Mouse (Mus musculus) heart, adult 18-20 months (tissue): ENCODE data around the gene Nfatc4. TPM values are rescaled to one million over a fixed set of nuclear protein-coding genes. Genes with fewer than 3 reads are reported as not detected.

Source experiments
- DNase-seq, 2 experiments: peaks; one replicate each; pipeline ENCODE4 v3.0.0; 2021 to 2022; ENCODE audit warnings: mixed read lengths in 1 of 2
- total RNA-seq, 2 experiments: library from RNA; stranded (reverse); gene quantifications; 2 replicates each; pipeline ENCODE4 v1.2.3; 2021

The Nfatc4 gene
- total RNA-seq, 2 experiments from 2014 or later = 2.5 to 4.0 TPM

GRCm38 (mm10) chr14:55820576-55820975 lies 2.4 kb upstream of the Nfatc4 start:
- peak in 1 of 2 experiments; percentile 1 for DNase-seq

DNA sequence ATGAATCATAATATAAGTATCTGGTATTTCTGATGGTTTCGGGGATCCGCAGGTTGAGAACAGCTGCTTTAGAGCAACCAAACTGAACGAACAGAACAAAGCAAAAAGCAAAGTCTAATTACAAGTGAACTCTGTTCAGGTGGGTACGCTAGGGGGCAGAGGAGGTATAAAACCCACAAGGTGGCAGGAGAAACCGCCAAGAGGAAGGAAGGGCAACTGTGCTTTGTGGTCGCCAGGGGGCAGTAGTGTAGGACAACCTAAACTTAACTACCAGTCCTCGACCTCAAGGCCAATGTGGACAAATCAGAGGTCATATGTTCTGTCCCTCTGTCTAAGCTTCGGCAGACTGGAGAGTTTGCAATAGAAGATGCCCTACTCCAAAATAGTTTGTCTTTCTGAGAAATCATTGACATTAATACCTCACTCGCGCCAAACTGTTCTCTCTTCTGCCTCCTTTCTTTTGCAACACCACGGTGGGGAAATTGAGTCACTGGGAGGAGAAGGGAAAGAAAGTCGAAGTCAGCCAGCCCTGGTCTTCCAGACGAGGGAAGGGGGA lies 431 bp upstream of the Nfatc4 start:
- DNase-seq = peak; percentile 87

DNA sequence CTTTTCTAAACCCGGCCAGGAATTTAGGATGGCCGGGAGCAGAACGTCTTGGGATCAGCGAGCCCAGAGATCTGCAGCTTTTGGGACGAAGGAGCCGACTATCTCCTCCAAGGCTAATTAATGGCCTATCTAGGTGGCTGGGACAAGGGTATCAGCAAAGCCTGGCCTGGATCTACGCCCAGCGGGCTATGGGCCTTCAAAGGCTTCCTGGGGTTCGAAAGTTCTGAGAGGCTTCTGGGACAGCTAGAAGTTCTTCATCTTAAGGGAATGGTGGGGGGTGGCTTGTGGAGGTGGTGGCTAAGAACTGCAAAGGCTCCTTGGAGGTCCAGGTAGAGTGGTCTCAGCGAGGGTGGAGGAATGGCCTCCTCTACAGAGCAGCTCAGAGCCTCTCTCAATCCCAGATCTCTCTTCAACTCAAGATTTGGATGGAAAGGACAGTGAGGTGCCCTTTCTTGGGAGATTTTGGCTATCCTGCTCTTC lies 1.1 kb downstream of the Nfatc4 start:
- DNase-seq = peak; percentile 43 to 67

- DNase-seq = peak; percentile 63 to 68
Observed at GRCm38 (mm10) chr14:55824481-55825215, 1.7 kb downstream of the Nfatc4 start.

GRCm38 (mm10) chr14:55825216-55826051 lies 2.5 kb downstream of the Nfatc4 start:
- peak; percentile 46 to 57 for DNase-seq

GRCm38 (mm10) chr14:55826142-55826541 lies 3.2 kb downstream of the Nfatc4 start:
- DNase-seq = no peak

- DNase-seq = peak in 1 of 2 experiments; percentile 52
Observed at GRCm38 (mm10) chr14:55826551-55827340, 3.8 kb downstream of the Nfatc4 start.

DNA sequence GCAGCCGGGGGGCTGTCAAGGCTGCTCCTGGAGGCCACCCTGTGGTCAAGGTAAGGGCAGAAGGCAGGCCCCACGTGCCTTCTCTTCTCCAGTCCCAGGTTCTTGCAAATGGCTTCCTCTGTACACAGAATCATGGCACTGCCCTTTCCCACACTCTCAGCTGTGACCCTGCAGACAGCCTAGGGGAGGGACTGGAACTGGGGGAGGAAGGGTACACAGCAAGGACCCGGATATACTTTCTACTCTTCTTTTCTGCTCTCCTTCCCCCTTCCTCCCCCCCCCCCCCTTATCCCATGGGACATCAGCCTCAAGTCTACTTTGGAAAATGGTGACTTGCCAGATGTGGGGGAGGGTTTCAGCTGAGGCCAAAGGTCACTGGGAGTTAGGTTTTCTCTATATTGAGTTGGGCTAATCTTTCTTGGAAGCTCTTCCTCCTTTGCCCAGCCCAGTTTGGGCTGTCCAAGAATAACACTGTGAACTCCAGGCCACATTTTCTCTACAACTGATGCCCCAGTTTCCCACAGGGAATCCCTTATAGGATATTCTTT lies 5.8 kb downstream of the Nfatc4 start:
- peak; percentile 64 to 68 for DNase-seq

- DNase-seq = no peak
Observed at GRCm38 (mm10) chr14:55829854-55830253, 6.9 kb downstream of the Nfatc4 start.

GRCm38 (mm10) chr14:55830331-55830730 lies 7.4 kb downstream of the Nfatc4 start:
- no peak for DNase-seq

- DNase-seq = no peak
Observed at GRCm38 (mm10) chr14:55833126-55833525, 10.2 kb downstream of the Nfatc4 start.

- no peak for DNase-seq
Observed at GRCm38 (mm10) chr14:55834808-55835533, 12.0 kb downstream of the Nfatc4 start.

DNA sequence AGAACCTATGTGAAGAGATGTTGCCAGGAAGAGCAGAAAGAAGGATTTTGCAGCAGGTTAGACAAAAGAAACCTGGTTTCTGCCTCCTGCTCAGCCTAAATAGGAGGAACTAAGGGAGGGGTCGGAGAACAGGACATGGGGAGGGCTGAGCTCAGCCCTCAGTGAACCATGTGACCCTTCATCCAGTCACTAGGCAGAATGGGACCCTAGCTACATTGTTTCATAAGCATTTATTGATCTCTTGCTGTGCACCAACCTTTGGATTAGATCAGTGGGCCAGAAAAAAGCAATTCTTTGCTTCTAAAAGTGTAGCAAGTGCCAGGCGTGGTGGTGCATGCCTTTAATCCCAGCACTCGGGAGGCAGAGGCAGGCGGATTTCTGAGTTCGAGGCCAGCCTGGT lies 15.4 kb downstream of the Nfatc4 start:
- no peak for DNase-seq

GRCm38 (mm10) chr14:55838740-55839139 lies 15.8 kb downstream of the Nfatc4 start:
- DNase-seq = no peak

GRCm38 (mm10) chr14:55840853-55841366 lies 18.0 kb downstream of the Nfatc4 start:
- no peak for DNase-seq

DNA sequence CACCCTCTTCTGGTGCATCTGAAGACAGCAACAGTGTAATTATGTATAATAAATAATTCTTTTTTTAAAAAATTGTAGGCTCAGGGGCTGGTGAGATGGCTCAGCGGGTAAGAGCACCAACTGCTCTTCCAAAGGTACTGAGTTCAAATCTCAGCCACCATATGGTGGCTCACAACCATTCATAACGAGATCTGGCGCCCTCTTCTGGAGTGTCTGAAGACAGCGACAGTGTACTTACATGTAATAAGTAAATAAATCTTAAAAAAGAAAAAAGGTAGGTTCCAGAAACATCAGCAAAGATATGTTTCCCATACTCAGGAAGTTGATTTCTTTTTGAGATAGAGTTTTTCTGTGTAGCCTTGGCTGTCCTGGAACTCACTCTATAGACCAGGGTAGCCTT lies 19.9 kb downstream of the Nfatc4 start:
- peak in 1 of 2 experiments; percentile 42 for DNase-seq

DNA sequence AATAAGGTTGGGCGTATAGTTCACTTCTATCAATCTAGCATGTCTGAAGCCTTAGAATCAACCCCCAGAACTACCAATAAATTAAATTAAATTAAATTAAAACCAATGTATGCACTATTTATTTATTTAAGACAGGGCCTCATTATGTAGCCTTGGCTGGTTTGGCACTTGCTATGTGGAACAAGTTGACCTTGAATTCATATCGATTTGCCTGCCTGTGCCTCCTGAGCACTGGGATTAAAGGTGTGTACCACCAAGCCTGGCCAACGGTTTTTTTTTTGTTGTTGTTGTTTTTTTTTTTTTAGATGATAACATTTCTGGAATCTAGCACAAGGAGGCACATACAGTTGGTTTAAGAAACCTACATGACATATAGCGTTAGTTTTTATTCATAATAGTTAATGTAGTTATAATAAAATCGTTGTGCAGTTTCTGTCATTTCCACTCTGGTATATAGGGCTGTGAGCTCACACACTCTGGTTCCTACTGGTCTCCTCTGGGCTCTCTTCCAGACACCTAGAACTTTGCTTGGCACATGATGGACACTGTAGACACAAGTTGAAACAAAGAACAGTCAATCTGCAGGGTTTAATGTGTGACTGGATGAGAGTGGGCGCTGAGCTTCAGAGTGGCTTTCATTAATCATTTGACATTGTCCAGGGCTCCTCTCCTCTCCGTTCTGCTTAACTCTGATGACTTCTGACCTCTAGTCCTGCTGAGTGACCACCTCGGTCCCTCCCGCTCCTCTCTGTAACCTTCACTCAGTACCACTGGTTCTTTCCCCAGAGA lies 22.8 kb downstream of the Nfatc4 start:
- DNase-seq = no peak

DNA sequence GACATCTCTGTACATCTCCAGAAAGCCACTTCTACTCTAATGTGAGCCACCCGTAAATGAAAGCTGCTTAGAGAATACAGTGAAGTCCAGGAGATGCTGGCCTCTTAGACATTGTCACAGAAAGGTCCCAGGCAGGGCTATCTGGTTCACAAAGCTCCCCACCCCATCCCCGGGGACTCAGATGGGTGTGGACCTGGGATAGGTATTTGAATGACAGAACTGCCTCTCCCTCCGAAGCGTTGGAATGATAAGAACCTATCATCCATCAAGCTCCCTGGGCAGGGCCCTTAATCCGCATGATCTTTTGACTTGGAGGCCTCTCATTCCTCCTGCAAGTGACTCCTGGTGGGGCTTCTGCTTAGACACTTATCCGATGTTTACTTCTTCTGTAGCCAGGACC lies 27.9 kb downstream of the Nfatc4 start:
- no peak for DNase-seq

DNA sequence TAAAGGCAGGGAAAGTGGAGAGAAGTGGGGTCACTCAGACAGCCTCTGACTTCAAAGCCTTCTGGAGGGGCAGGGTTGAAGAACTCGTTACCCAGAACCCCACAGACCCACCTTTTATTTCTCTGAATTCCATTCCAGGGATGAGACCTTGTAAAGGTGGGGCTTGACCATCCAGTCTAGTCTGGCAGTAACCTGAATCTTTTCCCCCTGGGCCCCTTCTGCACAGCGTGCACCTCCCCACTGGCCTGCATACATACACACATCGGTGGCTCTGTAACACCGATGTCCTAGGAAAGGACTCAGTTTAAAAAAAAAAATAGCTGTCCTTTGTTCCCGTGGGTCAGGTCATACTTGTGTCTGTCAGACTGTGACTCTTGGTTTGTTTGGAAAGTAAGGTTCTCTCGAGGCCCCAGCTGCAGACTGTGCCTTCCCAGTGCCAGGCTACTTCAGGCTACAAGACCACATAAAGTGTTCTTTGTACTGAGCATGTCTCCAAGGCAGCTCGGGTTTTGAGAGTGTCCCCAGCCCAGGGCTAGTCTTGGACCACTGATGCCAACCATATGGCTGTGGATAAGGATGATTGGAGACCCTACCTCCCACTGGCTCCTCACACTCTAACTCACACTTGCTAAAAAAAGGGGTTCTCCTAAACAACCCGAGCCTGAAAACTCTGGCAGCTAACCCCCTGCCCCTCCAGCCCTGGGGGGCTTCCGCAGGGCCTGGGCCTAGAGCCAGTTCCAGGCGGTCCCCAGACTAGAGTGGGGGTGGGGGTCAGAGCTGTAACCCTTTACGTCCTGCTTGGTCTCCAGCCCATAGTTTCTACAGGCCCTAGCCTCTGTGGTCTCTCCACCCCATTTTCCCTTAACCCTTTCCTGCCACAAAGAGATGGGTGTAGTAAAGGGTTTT lies 30.0 kb downstream of the Nfatc4 start:
- DNase-seq = no peak
